Mouse (Mus musculus) monocyte, adult 2 months (primary cell): ENCODE data around the gene Setd1a.

Experiments
- DNase-seq, 2 experiments: peaks; one replicate each; pipeline ENCODE4 v3.0.0; 2022; ENCODE audit warnings: low spot score in 2 of 2, low read depth in 1 of 2

Setd1a gene

DNA sequence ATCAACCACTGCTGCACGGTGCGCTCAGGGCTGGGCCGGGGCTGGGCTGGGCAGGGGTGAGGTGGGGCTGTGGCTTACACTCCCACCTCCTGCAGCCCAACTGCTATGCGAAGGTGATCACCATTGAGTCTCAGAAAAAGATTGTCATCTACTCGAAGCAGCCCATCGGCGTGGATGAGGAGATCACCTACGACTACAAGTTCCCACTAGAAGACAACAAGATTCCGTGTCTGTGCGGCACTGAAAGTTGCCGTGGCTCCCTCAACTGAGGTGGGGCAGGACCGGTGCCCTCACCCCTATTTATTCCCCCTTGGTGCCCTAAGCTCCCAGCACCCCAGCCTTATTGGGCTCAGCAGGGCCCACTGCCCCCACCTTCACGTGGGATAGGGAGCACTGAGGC is 22.7 kb downstream of the Setd1a start:
- DNase-seq, result no peak

DNA sequence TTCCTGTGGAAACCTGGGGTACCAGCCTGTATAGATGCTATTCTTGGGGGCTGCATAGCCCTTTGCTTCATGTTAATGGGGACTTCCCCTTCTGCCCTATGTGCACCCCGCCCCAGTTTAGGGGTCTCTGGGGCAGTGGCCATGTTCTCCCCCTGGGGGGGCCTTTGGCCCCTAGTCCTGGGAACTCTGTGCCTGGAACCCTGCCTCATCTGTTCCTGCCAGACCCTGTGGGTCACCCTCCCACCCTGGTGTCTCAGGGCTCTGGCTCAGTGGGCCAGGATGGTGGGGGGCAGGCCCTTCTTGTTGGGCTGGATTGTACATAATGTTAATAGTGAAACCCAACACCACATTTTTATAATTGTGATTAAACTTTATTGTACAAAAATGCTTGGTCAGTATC is 23.3 kb downstream of the Setd1a start:
- DNase-seq, result no peak

DNA sequence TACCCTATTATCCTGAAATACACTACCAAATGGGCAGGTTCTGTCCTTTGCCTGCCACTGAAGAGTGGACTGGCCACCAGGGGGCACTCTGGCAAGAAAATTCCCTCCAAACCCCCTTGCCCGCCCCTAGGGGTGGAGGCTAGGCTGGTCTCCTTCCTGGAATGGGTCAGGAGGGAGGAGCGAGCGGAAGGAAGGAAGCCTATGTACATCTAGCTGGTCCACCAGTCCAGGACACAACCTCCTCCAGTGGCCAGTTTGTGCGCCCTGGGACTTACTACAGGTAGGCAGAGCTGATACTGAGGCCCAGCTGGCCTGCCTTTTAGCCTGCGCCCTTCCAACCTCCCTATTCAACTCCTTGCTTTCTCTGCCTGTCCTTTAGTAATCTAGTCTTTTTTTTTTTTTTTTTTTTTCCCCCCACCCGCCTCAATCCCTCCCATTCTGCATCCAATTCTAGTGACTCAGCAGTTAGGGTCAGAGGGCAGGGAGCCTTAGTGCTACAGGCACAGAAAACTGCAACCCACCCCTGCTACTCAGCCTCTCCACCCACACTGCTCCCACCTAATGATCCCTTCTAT is 24.1 kb downstream of the Setd1a start, which contains the start of gene Hsd3b7:
Hsd3b7 (plus strand) TSS at position 170 of the 575 bp plus-strand sequence.
- peak; percentile 59 to 83 for DNase-seq

DNA sequence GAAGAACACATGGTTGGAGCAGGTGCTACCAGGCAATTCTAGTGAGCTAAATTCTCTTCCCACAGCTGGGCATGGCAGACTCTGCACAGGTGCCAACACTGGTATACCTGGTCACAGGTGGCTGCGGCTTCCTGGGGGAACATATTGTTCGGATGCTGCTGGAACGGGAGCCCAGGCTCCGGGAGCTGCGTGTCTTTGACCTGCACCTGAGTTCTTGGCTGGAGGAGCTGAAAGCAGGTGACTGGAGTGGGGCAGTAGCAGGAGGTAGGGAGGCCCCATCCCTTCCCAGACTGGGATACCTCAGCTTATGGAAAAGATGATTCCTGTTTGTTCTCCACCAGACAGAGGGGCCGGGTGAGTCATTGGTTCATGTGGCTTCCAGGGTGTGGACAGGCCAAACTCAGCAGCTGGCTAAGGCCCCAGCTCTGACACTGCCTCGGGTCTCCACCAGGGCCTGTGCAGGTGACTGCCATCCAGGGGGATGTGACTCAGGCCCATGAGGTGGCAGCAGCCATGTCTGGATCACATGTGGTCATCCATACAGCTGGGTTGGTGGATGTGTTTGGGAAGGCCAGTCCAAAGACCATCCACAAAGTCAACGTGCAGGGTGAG is 24.6 kb downstream of the Setd1a start:
- DNase-seq, result no peak

DNA sequence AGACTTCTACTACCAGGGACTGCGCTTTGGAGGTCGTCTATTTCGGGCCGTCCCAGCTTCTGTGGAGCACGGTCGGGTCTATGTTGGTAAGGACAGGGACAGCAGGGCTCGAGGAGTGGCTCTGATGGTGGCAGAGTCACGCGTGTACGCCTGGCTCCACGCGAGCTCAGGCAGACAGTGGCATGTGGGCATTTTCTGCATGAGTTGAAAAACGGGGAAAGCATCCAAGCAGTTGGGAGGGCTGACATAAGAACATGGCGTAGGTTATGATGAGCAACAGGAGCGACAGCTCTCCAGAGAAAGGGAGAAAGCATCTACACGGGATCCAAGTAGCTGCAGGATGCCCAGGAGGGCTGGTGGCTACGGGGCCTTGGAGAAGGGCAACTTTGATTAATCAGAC is 25.8 kb downstream of the Setd1a start:
- no peak for DNase-seq

DNA sequence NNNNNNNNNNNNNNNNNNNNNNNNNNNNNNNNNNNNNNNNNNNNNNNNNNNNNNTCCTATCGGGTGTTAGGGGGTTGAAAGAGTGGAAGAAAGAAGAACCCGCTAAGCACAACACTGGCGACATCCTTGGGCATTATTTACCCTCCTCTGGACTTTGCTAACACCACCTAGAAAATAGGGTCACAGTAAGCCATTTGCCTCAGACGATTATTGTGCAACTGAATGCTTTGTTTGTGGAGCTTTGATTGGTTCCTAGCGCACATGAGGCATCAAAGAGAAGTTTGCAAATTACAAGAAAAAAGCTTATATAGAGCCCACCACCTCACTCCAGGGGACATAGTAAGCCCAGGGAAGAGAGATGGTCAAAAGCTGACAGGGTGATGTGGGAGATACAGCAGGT is 32.4 kb downstream of the Setd1a start:
- DNase-seq, result no peak

DNA sequence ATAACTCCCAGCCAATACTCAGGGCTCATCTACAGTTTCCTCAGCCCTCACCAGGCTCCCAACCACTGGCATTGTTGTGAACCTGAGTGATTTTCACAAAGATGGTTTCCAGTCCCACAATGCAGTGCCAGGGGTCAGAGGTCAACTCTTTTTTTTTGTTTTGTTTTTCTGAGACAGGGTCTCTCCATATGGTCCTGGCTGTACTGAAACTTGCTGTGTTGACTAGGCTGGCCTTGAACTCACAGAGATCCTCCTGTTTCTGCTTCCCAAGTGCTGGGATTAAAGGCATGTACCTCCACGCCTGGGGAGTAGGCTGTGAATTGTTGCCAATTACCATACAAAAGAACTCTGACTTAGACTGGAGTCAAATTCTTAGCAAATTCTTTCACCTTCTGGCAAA is 33.4 kb downstream of the Setd1a start:
- no peak for DNase-seq

DNA sequence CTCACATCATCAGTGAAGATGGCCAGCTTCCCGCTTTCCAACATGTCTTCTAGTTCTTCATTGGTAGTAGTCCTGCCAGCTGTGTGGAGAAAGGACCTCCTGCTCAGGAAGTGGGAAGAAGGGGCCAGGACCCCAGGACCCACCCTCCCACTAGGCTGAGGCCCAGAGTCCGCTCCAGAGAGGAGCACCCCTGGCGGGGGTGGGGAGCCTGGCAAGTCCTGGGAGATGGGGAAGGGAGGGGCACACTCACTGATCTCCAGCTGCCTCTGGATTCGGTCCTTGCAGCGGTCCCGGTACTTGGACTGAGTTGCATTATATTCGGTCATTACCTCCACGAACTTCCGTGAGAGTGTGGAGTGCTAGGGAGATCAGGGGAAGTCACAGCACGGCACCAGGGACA is 34.2 kb downstream of the Setd1a start:
- no peak for DNase-seq

DNA sequence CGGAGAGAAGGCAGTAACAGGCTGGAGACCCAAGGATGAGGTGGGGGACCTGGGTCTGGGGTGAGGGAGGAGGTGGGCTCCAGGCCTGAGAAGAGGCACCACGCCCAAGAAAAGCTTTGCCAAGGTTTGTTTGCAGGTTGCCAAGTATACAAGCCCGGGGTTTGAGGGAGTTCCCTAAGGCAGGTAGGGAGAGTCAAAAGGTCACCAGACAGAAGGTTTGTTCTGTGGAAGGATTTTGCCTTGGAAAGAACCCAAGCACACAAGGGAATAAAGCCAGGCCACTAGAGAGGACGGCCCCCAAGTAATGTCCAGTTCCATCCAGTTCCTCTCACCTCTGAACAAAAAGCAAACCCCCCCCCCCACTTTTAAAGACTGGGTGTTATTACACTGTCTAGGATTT is 34.8 kb downstream of the Setd1a start:
- no peak for DNase-seq

DNA sequence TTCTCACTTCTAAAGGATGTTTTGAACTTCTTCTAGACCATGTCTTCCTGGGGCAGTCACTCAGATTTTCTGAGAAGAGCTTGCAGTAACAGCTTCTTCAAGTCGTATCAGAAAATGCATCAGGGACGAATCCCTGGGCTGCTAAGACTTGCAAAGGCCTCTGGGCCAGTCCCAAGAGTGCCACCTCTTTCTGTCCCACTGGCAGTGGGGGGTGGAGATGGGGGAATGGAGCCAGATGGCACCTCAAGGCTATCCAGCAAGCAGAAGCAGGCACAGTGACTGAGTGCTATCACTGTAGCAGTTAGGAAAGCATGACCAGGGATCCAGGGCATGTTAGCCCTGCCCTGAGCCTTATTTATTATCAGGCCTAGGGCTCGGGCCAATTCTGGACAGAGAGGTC is 35.8 kb downstream of the Setd1a start:
- DNase-seq, result no peak

DNA sequence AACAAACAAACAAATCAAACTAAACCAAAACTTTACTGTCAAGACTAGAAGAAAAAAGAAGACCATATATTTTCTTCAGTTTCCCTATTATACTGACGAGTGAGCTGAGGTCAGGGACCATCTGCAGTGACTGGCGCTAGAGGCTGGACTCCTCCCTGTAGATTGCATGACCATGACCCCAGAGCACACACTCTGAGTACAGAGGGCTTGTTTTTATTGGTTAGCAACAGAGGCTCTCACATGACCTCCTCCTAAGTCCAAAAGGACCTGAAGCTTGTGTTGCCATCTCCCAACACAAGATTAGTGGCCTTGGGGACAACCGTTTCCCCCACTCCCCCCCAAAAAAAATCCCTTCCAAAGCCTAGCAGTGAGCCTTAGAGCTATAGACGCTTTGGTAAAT is 37.4 kb downstream of the Setd1a start:
- DNase-seq, result no peak

DNA sequence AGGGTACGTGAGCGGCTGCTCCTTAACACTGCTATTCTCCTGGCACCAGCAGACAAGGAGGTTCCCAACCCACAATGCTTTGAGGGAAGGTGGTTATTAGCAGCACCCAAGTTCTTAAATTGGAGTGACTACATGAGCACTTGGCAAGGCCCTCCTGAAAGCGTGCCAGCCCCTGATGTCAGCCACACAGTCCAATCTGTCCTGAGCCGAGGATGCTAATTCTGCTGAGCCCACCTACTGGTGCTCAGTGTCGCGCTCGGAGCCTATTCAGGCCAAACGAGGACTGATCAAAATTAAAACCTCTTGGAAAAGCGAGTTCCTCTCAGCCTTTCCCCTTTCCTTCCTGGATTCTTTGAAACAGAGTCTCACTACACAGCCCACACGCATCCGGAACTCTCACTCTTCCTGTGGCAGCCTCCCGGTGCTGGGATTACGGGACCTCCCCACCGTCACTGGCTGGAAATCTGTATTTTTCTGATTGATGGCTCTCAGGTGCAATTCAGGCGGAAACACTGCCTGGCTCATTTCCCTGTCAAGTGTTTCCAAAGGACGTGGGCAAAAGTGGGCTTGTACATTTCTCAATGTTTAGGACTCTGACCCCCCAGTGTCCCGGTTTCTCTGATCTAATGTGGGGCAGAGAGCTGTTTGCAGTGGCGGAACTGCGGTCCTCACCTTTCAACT is 37.9 kb downstream of the Setd1a start:
- no peak for DNase-seq

DNA sequence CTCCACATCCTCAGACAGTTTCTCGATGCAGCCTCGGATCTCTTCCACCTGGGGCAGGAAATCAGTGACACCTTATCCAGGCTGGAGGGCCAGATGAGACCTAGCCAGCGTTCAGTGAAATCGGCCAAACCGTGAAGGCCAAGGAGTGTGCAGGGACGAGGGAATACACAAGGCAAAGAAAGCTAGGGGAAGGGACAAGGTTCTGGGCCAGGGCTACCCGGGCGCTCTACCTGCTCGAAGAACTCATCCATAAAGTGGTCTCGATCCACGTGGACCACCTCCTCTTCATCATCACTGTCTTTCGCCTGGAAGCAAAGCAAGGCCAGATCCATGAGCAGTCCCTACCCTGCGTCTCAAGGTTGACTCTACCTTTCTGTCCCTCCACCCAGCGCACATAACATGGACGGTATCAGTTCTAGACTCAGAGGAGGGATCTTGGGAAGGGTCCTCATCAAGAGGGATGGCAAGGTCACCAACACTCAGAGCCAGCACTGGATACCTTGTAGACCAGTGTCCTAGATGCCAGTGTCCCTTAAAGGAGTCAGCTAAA is 38.7 kb downstream of the Setd1a start:
- no peak for DNase-seq

DNA sequence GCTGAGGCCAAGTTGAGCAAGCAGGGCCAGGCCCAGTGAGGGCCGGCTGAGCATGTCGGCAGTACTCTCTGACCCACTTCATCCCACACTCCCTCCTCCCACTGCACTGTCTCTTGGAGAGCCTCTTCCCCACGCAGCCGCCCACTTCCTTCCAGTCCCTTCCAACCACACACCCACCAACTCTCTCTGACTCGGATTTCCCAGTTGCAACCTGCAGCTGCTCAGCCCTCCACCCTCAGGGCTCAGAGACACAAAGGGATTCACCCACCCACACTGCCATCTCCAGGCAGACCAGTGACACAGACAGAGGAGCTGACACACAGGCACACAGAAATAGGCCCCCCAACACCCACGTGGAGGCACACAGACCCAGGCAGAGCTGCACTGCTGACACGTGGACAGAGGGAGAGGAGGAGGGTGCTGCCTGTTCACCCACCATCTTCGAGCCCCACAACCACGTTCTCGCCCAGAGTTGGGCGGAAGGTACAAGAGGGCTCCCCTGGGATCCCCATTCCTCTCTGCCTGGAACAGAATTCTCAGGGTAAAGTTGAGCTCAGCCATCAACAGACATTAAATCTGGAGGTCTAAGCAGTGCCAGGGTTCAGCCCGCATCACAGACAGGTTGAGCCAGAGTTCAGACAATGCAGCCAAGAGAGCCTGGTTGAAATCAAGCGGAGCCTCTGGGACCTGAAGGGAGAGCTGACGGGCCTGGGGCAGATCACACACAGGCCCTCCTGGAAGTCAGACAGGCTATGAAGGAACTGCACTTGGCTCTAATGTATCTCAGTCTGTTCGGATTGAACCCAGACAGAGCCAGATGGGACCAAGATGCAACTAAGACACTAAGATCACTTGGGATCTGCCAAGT is 39.7 kb downstream of the Setd1a start:
- DNase-seq, result no peak

DNA sequence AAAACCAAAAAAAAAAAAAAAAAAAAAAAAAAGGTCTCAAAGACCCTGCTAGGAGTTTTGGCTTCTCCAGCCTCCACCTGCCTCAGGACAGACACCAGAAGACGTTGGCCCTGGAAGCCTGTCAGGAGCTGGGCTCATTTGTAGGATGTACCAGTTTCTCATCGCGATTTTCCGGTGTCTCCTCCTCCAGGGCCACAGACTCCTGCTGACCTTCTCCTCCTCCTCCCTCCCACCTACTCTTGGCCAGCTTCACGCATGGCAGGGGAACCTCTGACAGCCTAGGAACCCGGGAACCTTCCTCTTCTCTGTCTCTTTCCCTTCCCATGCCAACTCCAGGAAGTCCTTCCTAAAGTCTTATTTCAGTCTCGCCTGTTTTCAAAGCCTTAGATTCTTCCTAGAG is 40.6 kb downstream of the Setd1a start:
- no peak for DNase-seq

DNA sequence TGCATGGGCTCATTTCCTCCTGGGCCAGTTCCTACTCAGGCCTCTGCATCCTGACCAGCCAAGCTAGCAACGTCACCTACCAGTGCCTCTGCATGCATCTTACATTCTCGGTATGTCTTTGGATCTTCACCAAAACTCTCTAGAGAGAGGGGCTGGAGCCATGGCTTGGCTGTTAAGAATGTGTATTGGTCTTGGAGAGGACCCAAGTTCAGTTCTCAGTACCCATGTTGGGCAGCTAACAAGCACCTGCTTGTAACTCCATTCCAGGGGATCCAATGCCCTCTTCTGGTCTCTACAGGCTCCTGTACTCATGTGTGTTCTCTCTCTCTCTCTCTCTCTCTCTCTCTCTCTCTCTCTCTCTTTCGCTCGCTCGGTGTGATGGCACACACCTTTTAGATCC is 41.3 kb downstream of the Setd1a start:
- DNase-seq, result no peak

DNA sequence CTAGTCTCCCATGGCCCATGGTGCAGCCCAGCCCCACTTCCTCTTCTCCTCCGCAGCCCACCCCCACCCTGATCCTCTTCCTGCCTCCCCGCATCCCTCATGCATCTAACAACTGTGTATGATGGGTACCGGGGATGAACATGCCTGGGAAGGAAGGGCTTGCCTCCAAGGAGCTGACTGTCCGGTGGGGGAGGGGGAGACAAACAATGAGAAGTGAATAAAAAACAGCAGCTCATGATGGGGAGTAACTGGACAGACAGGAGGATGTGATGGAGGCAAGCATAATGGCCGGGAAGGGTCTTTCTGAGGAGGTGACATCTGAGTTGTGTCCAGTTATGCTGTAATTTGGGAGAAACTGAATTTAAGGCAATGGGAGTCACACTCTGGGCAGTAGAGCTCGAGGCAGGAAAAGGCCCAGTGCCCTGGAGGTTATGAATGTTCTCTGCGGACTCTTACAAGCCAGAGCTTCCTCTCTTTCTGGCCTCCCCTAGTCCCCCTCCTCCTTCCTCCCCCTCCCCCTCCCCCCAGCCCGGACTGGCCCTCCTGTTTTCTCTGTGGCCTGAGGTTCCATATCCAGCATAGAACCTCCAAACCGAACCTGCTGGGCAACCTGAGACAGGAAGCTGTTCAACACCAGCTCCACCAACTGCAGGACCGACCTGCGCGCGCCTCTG is 44.5 kb downstream of the Setd1a start:
- DNase-seq, result no peak

DNA sequence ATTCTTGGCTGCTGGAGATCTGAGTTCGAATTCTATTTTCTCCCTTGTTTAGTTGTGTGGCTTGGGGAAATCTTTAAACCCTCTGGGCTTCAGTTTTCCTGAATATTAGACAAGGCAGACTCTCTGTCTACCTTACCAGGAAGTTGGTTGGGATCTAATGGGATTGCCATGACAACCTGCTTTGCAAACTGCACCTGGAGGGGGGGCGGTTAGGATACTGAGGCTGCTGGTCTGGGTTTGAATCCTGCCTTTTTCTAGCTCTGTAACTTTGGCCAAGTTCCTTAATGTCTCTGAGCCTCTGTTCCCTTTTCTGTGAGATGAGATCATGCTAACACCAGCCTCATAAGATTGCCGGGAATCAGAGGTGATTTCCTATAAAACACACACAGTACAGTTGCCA is 46.0 kb downstream of the Setd1a start:
- no peak for DNase-seq

DNA sequence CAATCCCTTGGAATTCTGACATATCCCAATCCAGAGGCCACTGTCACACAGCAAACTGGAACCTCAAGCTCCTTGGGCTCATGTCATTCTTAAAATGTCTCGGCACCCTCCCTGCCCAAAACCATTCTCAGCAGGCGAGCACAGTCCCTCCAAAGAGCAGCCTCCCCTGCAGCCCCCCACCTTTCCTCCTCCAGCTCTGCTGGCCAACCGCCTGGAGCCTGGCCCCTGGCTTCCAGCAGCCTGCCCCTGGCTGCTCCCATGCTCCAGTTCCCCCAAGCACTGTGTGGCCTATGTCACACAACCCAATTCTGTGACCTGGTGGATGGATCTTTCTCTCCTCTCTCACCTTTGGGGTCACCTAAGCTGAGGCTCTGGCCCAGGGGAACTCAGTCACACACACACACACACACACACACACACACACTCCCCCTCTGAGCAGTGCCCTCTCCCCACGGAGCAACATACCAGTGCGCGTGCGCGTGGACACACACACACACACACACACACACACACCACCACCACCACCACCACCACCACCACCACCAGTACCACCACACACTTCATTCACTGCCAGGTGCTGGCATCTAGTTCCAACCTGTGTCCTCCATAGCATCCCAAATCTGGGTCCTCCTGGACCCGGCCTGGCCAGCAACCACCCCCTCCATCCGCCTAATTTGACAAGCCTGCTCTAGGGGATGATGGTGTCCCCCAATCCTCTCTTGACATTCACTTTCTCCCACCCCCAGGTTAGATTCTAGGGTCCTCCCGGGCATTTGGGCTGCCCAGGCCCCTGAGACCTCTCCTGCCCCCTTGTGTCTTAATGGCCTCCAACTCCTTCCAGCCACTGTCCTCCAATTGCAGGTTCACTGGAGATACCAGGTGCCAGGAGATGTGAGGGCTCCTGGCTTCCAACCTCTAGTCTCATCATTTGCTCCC is 47.0 kb downstream of the Setd1a start:
- no peak for DNase-seq
